Mouse (Mus musculus): ENCODE measurements around the gene 4930523C07Rik.
A peak's percentile ranks its signal among the peaks of the same experiment; 100 is the strongest.

DNA sequence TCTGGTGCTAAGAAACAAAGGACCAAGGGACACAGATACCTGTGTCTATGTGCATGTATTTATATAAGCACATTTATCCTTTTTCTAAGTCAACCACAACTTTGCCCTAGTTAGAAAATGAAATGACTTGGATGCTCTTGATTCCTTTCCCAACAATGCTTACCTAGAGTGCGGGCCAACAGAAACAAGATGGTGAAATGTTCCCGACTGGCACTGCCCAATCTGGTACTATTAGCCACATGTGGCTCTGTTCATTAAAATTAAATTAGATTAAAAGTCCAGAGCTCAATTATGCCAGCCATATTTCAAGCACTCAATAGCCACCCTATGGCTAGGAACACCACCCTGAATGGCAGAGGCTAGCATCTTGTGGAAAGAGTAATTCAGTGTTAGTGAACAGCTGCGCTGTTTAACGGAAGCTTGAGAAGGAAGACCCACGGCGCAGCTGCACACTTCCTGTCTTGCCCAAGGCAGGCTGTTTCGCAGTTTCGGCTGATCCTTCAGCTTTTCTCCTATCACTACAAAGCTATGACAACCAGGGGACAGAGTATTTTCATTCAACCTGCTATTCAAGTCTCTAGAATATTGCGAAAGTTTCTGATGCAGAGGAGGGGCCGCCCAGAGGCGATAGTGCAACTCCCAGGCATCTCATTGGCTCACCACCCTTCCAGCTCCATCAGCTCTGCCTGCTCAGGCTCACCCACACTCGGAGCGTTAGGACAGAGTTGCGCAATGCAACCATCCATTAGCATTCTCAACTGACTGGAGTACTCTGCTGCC lies 34.9 kb downstream of the 4930523C07Rik start:
- TF ChIP-seq USF1 (IDR thresholded peaks at IDR 0.05; ENCODE audit: low read depth) = no peak
- TF ChIP-seq CTCF (IDR thresholded peaks at IDR 0.05; ENCODE audit: control insufficient read depth, insufficient read depth, insufficient read length) = no peak
- no peak for TF ChIP-seq MYOD1 (IDR thresholded peaks at IDR 0.05; ENCODE audit: control insufficient read depth, insufficient read length, low read depth)
- TF ChIP-seq CEBPB (IDR thresholded peaks at IDR 0.05; ENCODE audit: low read depth) = peak; percentile 80
- TF ChIP-seq MAX (IDR thresholded peaks at IDR 0.05) = no peak

All from C2C12 (cell line).